ENCODE assay signal across 11 mouse cellular contexts in genomic region chr1:43754448-43755312, GRCm38 (mm10). TPM values are rescaled to one million over a fixed set of nuclear protein-coding genes. Genes with fewer than 3 reads are reported as not detected.
A peak's percentile ranks its signal among the peaks of the same experiment; 100 is the strongest.
DNase-seq lines count a peak whose midpoint lies in the region; ATAC-seq lines count a peak whose summit lies in the region.
"Had no signal": no experiment of that assay in that cellular context is flagged by ENCODE, and none has a peak within 500 bp of the region (broad histone marks: within the 10 kb centered on the region; RNA-seq: fewer than 3 reads in every experiment).

No protein-coding gene starts in this region.

- no peaks in the 10 kb centered on the region for H3K4me1 ChIP-seq in hindbrain, embryonic 14.5 days (replicated peaks; ENCODE audit: control insufficient read depth, insufficient read depth, low read length)
- no peaks in the 10 kb centered on the region for H3K4me1 ChIP-seq in hindbrain, embryonic 11.5 days (replicated peaks; ENCODE audit: control insufficient read depth, insufficient read depth, low read length)
- no peaks in the 10 kb centered on the region for H3K4me1 ChIP-seq in midbrain, embryonic 15.5 days
- H3K4me1 ChIP-seq in liver, embryonic 12.5 days: no peaks in the 10 kb centered on the region
- H3K4me1 ChIP-seq: liver, embryonic 15.5 days; megakaryocyte, embryonic 14.5 days had no signal

- H3K9me3 ChIP-seq in hindbrain, embryonic 14.5 days (ENCODE audit: control insufficient read depth, low read length): no peaks in the 10 kb centered on the region
- no peaks in the 10 kb centered on the region for H3K9me3 ChIP-seq in hindbrain, embryonic 11.5 days (ENCODE audit: control insufficient read depth, low read length)
- no peaks in the 10 kb centered on the region for H3K9me3 ChIP-seq in midbrain, embryonic 15.5 days
- no peaks in the 10 kb centered on the region for H3K9me3 ChIP-seq in liver, embryonic 12.5 days (replicated peaks)
- H3K9me3 ChIP-seq: liver, embryonic 15.5 days; megakaryocyte, embryonic 14.5 days had no signal

- H3K4me2 ChIP-seq in hindbrain, embryonic 14.5 days (replicated peaks): no peak overlapping the region
- no peak overlapping the region for H3K4me2 ChIP-seq in hindbrain, embryonic 11.5 days (replicated peaks; ENCODE audit: low read depth, low read length)
- H3K4me2 ChIP-seq in midbrain, embryonic 15.5 days: no peak overlapping the region
- H3K4me2 ChIP-seq in liver, embryonic 12.5 days: no peak overlapping the region
- H3K4me2 ChIP-seq: liver, embryonic 15.5 days had no signal

- ATAC-seq in hindbrain, embryonic 14.5 days (ENCODE audit: low FRiP score): peak; percentile 59
- no peak for ATAC-seq in hindbrain, embryonic 11.5 days (ENCODE audit: low FRiP score)
- ATAC-seq in midbrain, embryonic 15.5 days (replicated peaks): peak; percentile 76
- no peak for ATAC-seq in liver, embryonic 12.5 days

- H3K9ac ChIP-seq in hindbrain, embryonic 14.5 days: no peak overlapping the region
- no peak overlapping the region for H3K9ac ChIP-seq in hindbrain, embryonic 11.5 days (ENCODE audit: low read depth, low read length)
- H3K9ac ChIP-seq in midbrain, embryonic 15.5 days: no peak overlapping the region
- no peak overlapping the region for H3K9ac ChIP-seq in liver, embryonic 12.5 days
- H3K9ac ChIP-seq: liver, embryonic 15.5 days had no signal

- H3K36me3 ChIP-seq in hindbrain, embryonic 14.5 days (replicated peaks; ENCODE audit: control insufficient read depth, insufficient read depth): peaks cover 62% of the 10 kb centered on the region
- H3K36me3 ChIP-seq in hindbrain, embryonic 11.5 days (ENCODE audit: control insufficient read depth, insufficient read depth, low read length): no peaks in the 10 kb centered on the region; the same call in 1 of the 2 replicates
- H3K36me3 ChIP-seq in midbrain, embryonic 15.5 days (replicated peaks): peaks cover 4% of the 10 kb centered on the region; the same call in 1 of the 2 replicates
- peaks cover 76% of the 10 kb centered on the region for H3K36me3 ChIP-seq in liver, embryonic 12.5 days

- no peaks in the 10 kb centered on the region for H3K27me3 ChIP-seq in hindbrain, embryonic 14.5 days (ENCODE audit: control insufficient read depth, insufficient read depth, low read length)
- no peaks in the 10 kb centered on the region for H3K27me3 ChIP-seq in hindbrain, embryonic 11.5 days (ENCODE audit: control insufficient read depth, insufficient read depth, low read length)
- H3K27me3 ChIP-seq in midbrain, embryonic 15.5 days (replicated peaks): no peaks in the 10 kb centered on the region
- H3K27me3 ChIP-seq in liver, embryonic 12.5 days (replicated peaks): no peaks in the 10 kb centered on the region
- H3K27me3 ChIP-seq: liver, embryonic 15.5 days; megakaryocyte, embryonic 14.5 days had no signal

- H3K27ac ChIP-seq in hindbrain, embryonic 14.5 days: no peak overlapping the region
- no peak overlapping the region for H3K27ac ChIP-seq in hindbrain, embryonic 11.5 days (ENCODE audit: low read depth, low read length)
- H3K27ac ChIP-seq in midbrain, embryonic 15.5 days: no peak overlapping the region
- no peak overlapping the region for H3K27ac ChIP-seq in liver, embryonic 12.5 days
- H3K27ac ChIP-seq: liver, embryonic 15.5 days had no signal

- 88% methylated on average over 8 of the region's 8 CpGs for WGBS in hindbrain, embryonic 14.5 days
- WGBS in hindbrain, embryonic 11.5 days: 95% methylated on average over 8 of the region's 8 CpGs
- whole genome bisulfite sequencing in midbrain, embryonic 15.5 days: 72% methylated on average over 8 of the region's 8 CpGs
- WGBS in liver, embryonic 12.5 days (ENCODE audit: insufficient replicate concordance): 86% methylated on average over 8 of the region's 8 CpGs

- H3K4me3 ChIP-seq in hindbrain, embryonic 14.5 days (replicated peaks; ENCODE audit: low read length): no peak overlapping the region
- no peak overlapping the region for H3K4me3 ChIP-seq in hindbrain, embryonic 11.5 days (ENCODE audit: low read depth, low read length)
- no peak overlapping the region for H3K4me3 ChIP-seq in midbrain, embryonic 15.5 days
- H3K4me3 ChIP-seq in liver, embryonic 12.5 days: no peak overlapping the region
- H3K4me3 ChIP-seq: liver, embryonic 15.5 days; megakaryocyte, embryonic 14.5 days had no signal

- DNase-seq in cerebellum, adult 11-12 months: peak; percentile 24
- no peak for DNase-seq in cerebellum, postnatal 4 days (ENCODE audit: low spot score in 2 of 2)
- DNase-seq in hindbrain, embryonic 14.5 days (ENCODE audit: low spot score): no peak
- DNase-seq in hindbrain, embryonic 11.5 days (ENCODE audit: low spot score): no peak
- DNase-seq in cerebellum, postnatal 14 days: peak; percentile 76 to 77
- no peak for DNase-seq in kidney, adult 9 months
- DNase-seq: heart, postnatal 36 days had no signal

RNA-seq across cellular contexts. Expression of gene 1500015O10Rik, which starts 24.3 kb away (rescaled TPM):
- polyA plus RNA-seq in hindbrain, embryonic 14.5 days (2014; fragmentation: Nextera tagmentation; extraction: Ambion mirVana): 44.6 and 66.3 TPM in 2 replicates
- 5.7 and 6.3 TPM in 2 replicates for polyA plus RNA-seq in hindbrain, embryonic 11.5 days (2014; fragmentation: Nextera tagmentation; extraction: Ambion mirVana)
- 18.0 and 18.1 TPM in 2 replicates for polyA plus RNA-seq in midbrain, embryonic 15.5 days (2015; fragmentation: Nextera tagmentation; extraction: Ambion mirVana)
- polyA plus RNA-seq in liver, embryonic 12.5 days (2016; fragmentation: Nextera tagmentation; extraction: Ambion mirVana): 0.14 and 0.23 TPM in 2 replicates

Comparison
In these comparisons a context has a peak if more than half of its experiments do, and no peak if none do; other contexts are left out.
1. DNase-seq: peak in cerebellum, adult 11-12 months (single experiment) and cerebellum, postnatal 14 days (2 of 2); none in cerebellum, postnatal 4 days (0 of 2), hindbrain, embryonic 14.5 days (single experiment), hindbrain, embryonic 11.5 days (single experiment) and kidney, adult 9 months (single experiment).
2. ATAC-seq: peak in hindbrain, embryonic 14.5 days (single experiment) and midbrain, embryonic 15.5 days (single experiment); none in hindbrain, embryonic 11.5 days (single experiment) and liver, embryonic 12.5 days (single experiment).